Mouse (Mus musculus): Measurements from ENCODE around the gene Klc3. TPM values are rescaled to one million over a fixed set of nuclear protein-coding genes. Genes with fewer than 3 reads are reported as not detected.

Klc3 gene
- polyA plus RNA-seq, 1 experiment from 2014 or later = 1.2 TPM

GRCm38 (mm10) chr7:19358634-19359033 lies 45.3 kb downstream of the Klc3 start:
- peak overlapping the region; percentile 65 for H3K4me3 ChIP-seq (replicated peaks)
- no peak overlapping the region for H3K27ac ChIP-seq (replicated peaks)
- H3K36me3 ChIP-seq = peaks cover 25% of the 10 kb centered on the region
- 24% methylated on average over 13 of the region's 13 CpGs for WGBS
- no peaks in the 10 kb centered on the region for H3K9me3 ChIP-seq (replicated peaks)
- H3K4me1 ChIP-seq = peaks cover 38% of the 10 kb centered on the region
- H3K9ac ChIP-seq (replicated peaks) = peak overlapping the region; percentile 62
- peak overlapping the region; percentile 96 for H3K4me2 ChIP-seq
- H3K27me3 ChIP-seq (replicated peaks) = peaks cover 16% of the 10 kb centered on the region
- ATAC-seq (ENCODE audit: low FRiP score) = no peak

DNA sequence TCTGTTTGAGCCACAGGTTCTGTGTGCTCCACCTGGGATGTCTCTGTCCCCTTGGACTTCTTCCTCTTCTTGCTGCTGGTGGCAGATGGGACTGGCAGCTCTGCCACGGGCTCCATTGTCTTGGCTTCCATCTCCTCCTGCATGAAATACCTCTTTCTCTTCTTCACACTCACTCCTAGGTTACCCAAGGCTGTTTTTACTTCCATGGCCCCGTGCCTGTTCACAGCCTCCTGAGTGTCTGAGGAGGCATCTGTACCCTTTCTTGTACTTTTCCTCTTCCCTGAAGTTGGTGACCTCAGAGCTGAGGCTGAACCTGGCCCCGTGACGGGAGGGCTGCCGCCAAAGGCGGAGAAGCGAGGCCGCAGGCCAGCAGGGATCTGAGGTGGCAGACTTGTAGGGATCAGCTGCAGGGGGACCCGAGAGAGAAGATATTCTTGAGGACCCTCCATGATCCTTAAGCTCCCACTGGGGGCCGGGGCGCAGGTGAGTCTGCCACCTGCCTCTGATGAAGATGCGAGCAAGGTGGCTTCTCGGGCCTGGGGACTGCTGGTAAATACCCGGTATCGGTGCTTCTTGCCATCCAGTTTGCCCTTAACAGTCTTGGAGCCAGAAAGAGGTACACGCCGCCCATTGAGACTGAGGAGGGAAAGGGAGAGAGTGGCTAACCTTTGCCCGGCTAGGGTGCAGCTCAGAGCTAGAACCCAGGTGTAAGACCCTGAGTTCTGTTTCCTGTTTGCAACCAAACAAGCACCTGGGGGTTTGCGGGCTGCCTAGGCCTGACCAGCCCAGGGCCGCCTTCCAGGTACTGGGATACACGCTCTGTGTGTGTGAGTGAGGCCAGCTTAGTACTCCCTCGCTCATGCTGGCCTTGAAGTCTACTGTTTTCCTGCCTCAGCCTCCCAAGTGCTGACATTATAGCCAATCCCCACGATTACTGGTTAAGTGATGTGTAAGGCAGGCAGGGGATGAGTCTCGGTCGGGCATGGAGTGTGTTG lies 46.2 kb downstream of the Klc3 start:
- ATAC-seq (ENCODE audit: low FRiP score) = no peak
- Histone ChIP-seq H3K4me1 (peaks cover 38% of the 10 kb centered on the region), H3K27me3 (replicated peaks) (peaks cover 11% of the 10 kb centered on the region), H3K4me2 (peak overlapping the region; percentile 96), H3K36me3 (peaks cover 34% of the 10 kb centered on the region), H3K9ac (replicated peaks) (peak overlapping the region; percentile 62), H3K9me3 (replicated peaks) (no peaks in the 10 kb centered on the region), H3K27ac (replicated peaks) (no peak overlapping the region), H3K4me3 (replicated peaks) (peak overlapping the region; percentile 65)
- 94% methylated on average over 25 of the region's 25 CpGs for WGBS

DNA sequence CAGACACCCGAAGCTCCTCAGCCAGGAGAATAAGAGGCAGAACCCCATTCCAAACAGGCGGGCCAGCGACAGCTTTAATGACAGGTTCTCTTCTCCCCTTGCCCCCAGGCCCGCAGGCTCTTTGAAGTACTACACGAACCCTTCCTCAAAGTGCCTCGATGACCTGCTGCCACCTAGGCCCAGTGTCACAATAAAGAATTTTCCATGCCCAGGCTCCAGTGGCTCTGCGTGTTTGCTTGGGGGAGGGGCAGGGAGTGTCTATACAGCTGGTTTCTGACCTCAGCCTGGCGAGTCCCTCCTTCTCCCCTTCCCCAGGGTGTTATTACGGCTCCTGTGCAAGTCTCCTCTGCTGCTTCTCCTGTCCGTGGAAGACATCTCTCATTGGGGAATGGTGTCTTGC lies 47.6 kb downstream of the Klc3 start:
- WGBS = 71% methylated on average over 10 of the region's 10 CpGs
- Histone ChIP-seq H3K4me3 (replicated peaks) (no peak overlapping the region), H3K9ac (replicated peaks) (no peak overlapping the region), H3K36me3 (peaks cover 48% of the 10 kb centered on the region), H3K4me2 (no peak overlapping the region), H3K9me3 (replicated peaks) (no peaks in the 10 kb centered on the region), H3K27me3 (replicated peaks) (no peaks in the 10 kb centered on the region; the same call in 1 of the 2 replicates), H3K27ac (replicated peaks) (no peak overlapping the region), H3K4me1 (peaks cover 27% of the 10 kb centered on the region)
- no peak for ATAC-seq (ENCODE audit: low FRiP score)

DNA sequence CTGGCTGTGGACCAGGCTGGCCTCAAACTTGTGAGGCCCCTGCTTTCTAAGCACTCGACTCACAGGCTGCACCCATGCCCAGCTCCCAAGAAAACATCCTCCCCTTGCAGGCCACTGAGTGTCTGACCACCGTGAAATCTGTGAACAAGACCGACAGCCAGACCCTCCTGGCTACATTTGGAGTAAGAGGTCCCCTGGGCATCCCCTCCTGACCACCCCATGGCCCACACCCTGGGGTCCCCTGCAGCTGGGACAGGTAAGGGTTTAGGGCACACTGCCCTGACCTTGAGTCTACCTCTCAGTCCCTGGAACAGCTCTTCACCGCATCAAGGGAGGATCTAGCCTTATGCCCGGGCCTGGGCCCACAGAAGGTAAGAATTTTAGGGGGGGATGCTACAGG lies 48.9 kb downstream of the Klc3 start:
- H3K9me3 ChIP-seq (replicated peaks) = no peaks in the 10 kb centered on the region
- no peak overlapping the region for H3K9ac ChIP-seq (replicated peaks)
- no peak overlapping the region for H3K27ac ChIP-seq (replicated peaks)
- no peak for ATAC-seq (ENCODE audit: low FRiP score)
- no peaks in the 10 kb centered on the region for H3K27me3 ChIP-seq (replicated peaks)
- peaks cover 14% of the 10 kb centered on the region for H3K4me1 ChIP-seq
- H3K36me3 ChIP-seq = peaks cover 58% of the 10 kb centered on the region
- H3K4me3 ChIP-seq (replicated peaks) = no peak overlapping the region
- WGBS = 93% methylated on average over 5 of the region's 5 CpGs
- H3K4me2 ChIP-seq = no peak overlapping the region

DNA sequence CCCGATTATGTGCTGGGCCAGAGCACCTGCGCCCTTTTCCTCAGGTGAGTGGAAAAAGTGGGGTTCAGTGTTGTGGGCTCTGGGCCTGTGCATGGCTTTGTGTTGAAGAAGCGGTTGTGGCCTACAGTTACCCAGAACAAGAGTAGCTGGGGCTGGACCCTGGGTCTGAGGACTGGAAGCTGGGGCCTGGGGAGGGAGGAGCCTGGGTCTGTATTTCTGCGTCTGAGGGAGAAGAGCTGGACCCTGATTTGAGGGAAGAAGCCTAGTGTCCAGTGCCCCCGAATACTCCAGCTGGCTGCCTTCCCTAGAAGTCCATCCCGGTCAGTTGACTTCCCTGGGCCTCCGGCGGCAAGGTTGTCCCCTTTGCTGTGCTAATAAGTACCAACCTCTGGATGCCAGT lies 53.7 kb downstream of the Klc3 start:
- WGBS = 92% methylated on average over 8 of the region's 8 CpGs
- no peak for ATAC-seq (ENCODE audit: low FRiP score)

GRCm38 (mm10) chr7:19349188-19349915 lies 54.6 kb downstream of the Klc3 start:
- no peak for ATAC-seq (ENCODE audit: low FRiP score)
- peaks cover 58% of the 10 kb centered on the region for H3K36me3 ChIP-seq
- H3K4me3 ChIP-seq (replicated peaks) = no peak overlapping the region
- peaks cover 18% of the 10 kb centered on the region for H3K4me1 ChIP-seq
- 94% methylated on average over 13 of the region's 13 CpGs for WGBS
- H3K9ac ChIP-seq (replicated peaks) = no peak overlapping the region
- H3K27ac ChIP-seq (replicated peaks) = no peak overlapping the region
- H3K27me3 ChIP-seq (replicated peaks) = no peaks in the 10 kb centered on the region
- no peaks in the 10 kb centered on the region for H3K9me3 ChIP-seq (replicated peaks)
- H3K4me2 ChIP-seq = no peak overlapping the region

More for the DNA sequence above, 53.7 kb downstream of the Klc3 start:
- Histone ChIP-seq H3K4me2 (no peak overlapping the region), H3K4me1 (peaks cover 13% of the 10 kb centered on the region), H3K27me3 (replicated peaks) (no peaks in the 10 kb centered on the region), H3K4me3 (replicated peaks) (no peak overlapping the region), H3K9ac (replicated peaks) (no peak overlapping the region), H3K36me3 (peaks cover 66% of the 10 kb centered on the region), H3K9me3 (replicated peaks) (no peaks in the 10 kb centered on the region), H3K27ac (replicated peaks) (no peak overlapping the region)

- ATAC-seq (ENCODE audit: low FRiP score) = peak; percentile 94
- under 1% methylated on average over 31 of the region's 31 CpGs for WGBS
- Histone ChIP-seq H3K36me3 (peaks cover 21% of the 10 kb centered on the region), H3K9ac (replicated peaks) (peak overlapping the region; percentile 73), H3K4me3 (replicated peaks) (peak overlapping the region; percentile 80), H3K4me2 (peak overlapping the region; percentile 83), H3K4me1 (peaks cover 47% of the 10 kb centered on the region), H3K9me3 (replicated peaks) (no peaks in the 10 kb centered on the region), H3K27me3 (replicated peaks) (peaks cover 15% of the 10 kb centered on the region), H3K27ac (replicated peaks) (peak overlapping the region; percentile 91)
Observed at GRCm38 (mm10) chr7:19344938-19345471, 58.9 kb downstream of the Klc3 start.

MicroRNAs encoded within 50 kb of the gene (microRNA counts, 519-probe panel; counts per million panel counts)
- not detected for microRNA mmu-miR-343

Small RNAs within 50 kb of the gene (microRNA-seq; reads per million reads assigned to microRNA genes)
- not detected for gene Mir343

Other genes starting within 250 kb of the Klc3 start
- 1.2 and 2.1 TPM in 2 replicates for gene Gipr, start 238.0 kb downstream of the Klc3 start, polyA plus RNA-seq (2015; fragmentation: Nextera tagmentation; extraction: Ambion mirVana)
- gene Eml2, start 227.7 kb downstream of the Klc3 start, polyA plus RNA-seq (2015; fragmentation: Nextera tagmentation; extraction: Ambion mirVana) = 11.6 and 13.3 TPM in 2 replicates
- gene Gpr4, start 191.6 kb downstream of the Klc3 start, polyA plus RNA-seq (2015; fragmentation: Nextera tagmentation; extraction: Ambion mirVana) = 3.1 and 3.3 TPM in 2 replicates
- gene Opa3, start 175.8 kb downstream of the Klc3 start, polyA plus RNA-seq (2015; fragmentation: Nextera tagmentation; extraction: Ambion mirVana) = 37.8 and 37.9 TPM in 2 replicates
- gene Vasp, start 132.3 kb downstream of the Klc3 start, polyA plus RNA-seq (2015; fragmentation: Nextera tagmentation; extraction: Ambion mirVana) = 40.9 and 55.5 TPM in 2 replicates
- 1.3 TPM in 2 replicates for gene Ppm1n, start 124.0 kb downstream of the Klc3 start, polyA plus RNA-seq (2015; fragmentation: Nextera tagmentation; extraction: Ambion mirVana)
- 105 and 121 TPM in 2 replicates for gene Rtn2, start 121.5 kb downstream of the Klc3 start, polyA plus RNA-seq (2015; fragmentation: Nextera tagmentation; extraction: Ambion mirVana)
- 0.09 and 0.18 TPM in 2 replicates for gene Fosb, start 94.1 kb downstream of the Klc3 start, polyA plus RNA-seq (2015; fragmentation: Nextera tagmentation; extraction: Ambion mirVana)
- 78.5 and 93.5 TPM in 2 replicates for gene Ercc1, start 59.3 kb downstream of the Klc3 start, polyA plus RNA-seq (2015; fragmentation: Nextera tagmentation; extraction: Ambion mirVana)
- 22.2 and 23.0 TPM in 2 replicates for gene Cd3eap, start 44.6 kb downstream of the Klc3 start, polyA plus RNA-seq (2015; fragmentation: Nextera tagmentation; extraction: Ambion mirVana)
- gene Ppp1r13l, start 44.4 kb downstream of the Klc3 start, polyA plus RNA-seq (2015; fragmentation: Nextera tagmentation; extraction: Ambion mirVana) = 1.9 and 2.1 TPM in 2 replicates
- gene Ercc2, start 22.1 kb downstream of the Klc3 start, polyA plus RNA-seq (2015; fragmentation: Nextera tagmentation; extraction: Ambion mirVana) = 21.6 and 22.2 TPM in 2 replicates
- 16.6 and 38.6 TPM in 2 replicates for gene Ckm, start 672 bp upstream of the Klc3 start, polyA plus RNA-seq (2015; fragmentation: Nextera tagmentation; extraction: Ambion mirVana)
- 15.4 and 16.5 TPM in 2 replicates for gene Mark4, start 54.7 kb upstream of the Klc3 start, polyA plus RNA-seq (2015; fragmentation: Nextera tagmentation; extraction: Ambion mirVana)
- gene Exoc3l2, start 59.2 kb upstream of the Klc3 start, polyA plus RNA-seq (2015; fragmentation: Nextera tagmentation; extraction: Ambion mirVana) = 1.5 and 1.8 TPM in 2 replicates
- 3.9 and 5.0 TPM in 2 replicates for gene Bloc1s3, start 104.3 kb upstream of the Klc3 start, polyA plus RNA-seq (2015; fragmentation: Nextera tagmentation; extraction: Ambion mirVana)
- gene Trappc6a, start 104.3 kb upstream of the Klc3 start, polyA plus RNA-seq (2015; fragmentation: Nextera tagmentation; extraction: Ambion mirVana) = 39.2 and 58.6 TPM in 2 replicates
- gene Nkpd1, start 113.7 kb upstream of the Klc3 start, polyA plus RNA-seq (2015; fragmentation: Nextera tagmentation; extraction: Ambion mirVana) = 1.2 and 1.5 TPM in 2 replicates
- gene Ppp1r37, start 159.0 kb upstream of the Klc3 start, polyA plus RNA-seq (2015; fragmentation: Nextera tagmentation; extraction: Ambion mirVana) = 41.0 and 42.3 TPM in 2 replicates
- 0.23 and 0.61 TPM in 2 replicates for gene Zfp296, start 173.2 kb upstream of the Klc3 start, polyA plus RNA-seq (2015; fragmentation: Nextera tagmentation; extraction: Ambion mirVana)
- gene Gemin7, start 173.5 kb upstream of the Klc3 start, polyA plus RNA-seq (2015; fragmentation: Nextera tagmentation; extraction: Ambion mirVana) = 145 and 154 TPM in 2 replicates
- gene Clasrp, start 200.4 kb upstream of the Klc3 start, polyA plus RNA-seq (2015; fragmentation: Nextera tagmentation; extraction: Ambion mirVana) = 51.0 and 61.5 TPM in 2 replicates
- gene Relb, start 225.3 kb upstream of the Klc3 start, polyA plus RNA-seq (2015; fragmentation: Nextera tagmentation; extraction: Ambion mirVana) = 9.6 and 12.8 TPM in 2 replicates